Mouse (Mus musculus): Measurements from ENCODE around the gene Mob3b.

Mob3b gene

GRCm38 (mm10) chr4:35005068-35005769, 152.1 kb downstream of the Mob3b start:
- 60% methylated on average over 5 of the region's 5 CpGs for WGBS

- WGBS = 92% methylated on average over 8 of the region's 8 CpGs
These were observed 152.8 kb downstream of the Mob3b start for GRCm38 (mm10) chr4:35004473-35004872.

- WGBS = 89% methylated on average over 8 of the region's 8 CpGs
These were observed 153.5 kb downstream of the Mob3b start for GRCm38 (mm10) chr4:35003550-35004326.

GRCm38 (mm10) chr4:34996616-34997015, 160.7 kb downstream of the Mob3b start:
- 89% methylated on average over 7 of the region's 7 CpGs for WGBS

GRCm38 (mm10) chr4:34993639-34993975, 163.7 kb downstream of the Mob3b start:
- 39% methylated on average over 6 of the region's 6 CpGs for WGBS

- WGBS = 24% methylated on average over 22 of the region's 22 CpGs
These were observed 164.2 kb downstream of the Mob3b start for GRCm38 (mm10) chr4:34992866-34993638.

- 82% methylated on average over 22 of the region's 22 CpGs for WGBS
These were observed 165.1 kb downstream of the Mob3b start for GRCm38 (mm10) chr4:34991891-34992865.

- 75% methylated on average over 10 of the region's 10 CpGs for WGBS
These were observed 166.2 kb downstream of the Mob3b start for GRCm38 (mm10) chr4:34991116-34991515.

GRCm38 (mm10) chr4:34990659-34991058, 166.6 kb downstream of the Mob3b start:
- 96% methylated on average over 9 of the region's 9 CpGs for WGBS

GRCm38 (mm10) chr4:34987568-34987967, 169.7 kb downstream of the Mob3b start:
- 93% methylated on average over 4 of the region's 4 CpGs for WGBS

- 90% methylated on average over 12 of the region's 12 CpGs for WGBS
These were observed 170.2 kb downstream of the Mob3b start for GRCm38 (mm10) chr4:34987109-34987508.

- WGBS = 82% methylated on average over 4 of the region's 4 CpGs
These were observed 170.6 kb downstream of the Mob3b start for GRCm38 (mm10) chr4:34986647-34987046.

GRCm38 (mm10) chr4:34984377-34984776, 172.9 kb downstream of the Mob3b start:
- 95% methylated on average over 4 of the region's 4 CpGs for WGBS

- WGBS = 86% methylated on average over 6 of the region's 6 CpGs
These were observed 173.8 kb downstream of the Mob3b start for GRCm38 (mm10) chr4:34983511-34983910.

GRCm38 (mm10) chr4:34981301-34982172, 175.7 kb downstream of the Mob3b start:
- 60% methylated on average over 8 of the region's 8 CpGs for WGBS

GRCm38 (mm10) chr4:34980461-34981039, 176.7 kb downstream of the Mob3b start:
- 61% methylated on average over 8 of the region's 8 CpGs for WGBS

- 87% methylated on average over 4 of the region's 4 CpGs for WGBS
These were observed 180.2 kb downstream of the Mob3b start for GRCm38 (mm10) chr4:34976916-34977702.

- 39% methylated on average over 13 of the region's 13 CpGs for WGBS
These were observed 180.9 kb downstream of the Mob3b start for GRCm38 (mm10) chr4:34976331-34976778.

- 73% methylated on average over 5 of the region's 5 CpGs for WGBS
These were observed 182.5 kb downstream of the Mob3b start for GRCm38 (mm10) chr4:34974795-34975194.

All from cerebral cortex, adult 2 months (tissue).